Mouse (Mus musculus): ENCODE data around the gene Cryaa.

The Cryaa gene

GRCm38 (mm10) chr17:31710455-31710854, 32.8 kb downstream of the Cryaa start:
- no peak for DNase-seq (ENCODE audit: low spot score)

DNA sequence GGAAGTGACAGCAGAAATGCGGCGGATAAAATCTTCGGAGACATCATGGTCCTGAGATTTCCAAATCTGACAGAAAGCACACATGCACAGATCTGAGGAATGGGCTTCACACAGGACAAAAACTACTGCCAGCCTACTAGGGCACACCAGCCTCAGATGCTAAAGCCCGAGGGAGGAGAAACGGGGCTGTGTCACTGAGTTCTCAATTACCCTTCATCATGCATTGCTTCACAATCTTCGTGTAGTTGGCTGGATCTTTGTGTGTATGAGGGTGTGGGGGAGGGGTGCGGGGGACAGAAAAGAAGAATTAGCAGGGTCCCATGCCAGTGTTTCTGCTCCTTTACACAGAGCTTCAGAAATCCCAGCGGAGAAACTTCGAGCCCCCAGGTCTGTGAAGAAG, 36.1 kb downstream of the Cryaa start:
- DNase-seq (ENCODE audit: low spot score): no peak

DNA sequence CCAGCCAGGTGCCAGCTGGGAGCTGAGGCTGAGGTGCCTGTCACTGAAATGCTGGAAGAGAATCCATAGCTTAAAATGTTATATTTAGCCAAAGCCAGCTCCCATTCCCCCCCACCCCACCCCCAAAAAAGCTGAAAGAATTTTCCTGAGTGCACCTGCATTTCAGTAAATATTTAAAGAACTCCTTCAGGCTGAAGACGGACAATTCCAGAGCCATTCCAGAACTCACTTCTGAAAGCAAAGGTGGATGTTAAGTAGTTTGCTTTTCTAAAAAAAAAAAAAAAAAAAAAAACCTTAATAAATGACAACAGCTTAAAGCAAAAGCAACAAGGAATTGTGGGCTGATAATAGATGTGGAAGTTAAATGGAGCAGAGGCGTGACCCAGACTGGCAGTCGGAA, 36.5 kb downstream of the Cryaa start:
- no peak for DNase-seq (ENCODE audit: low spot score)

GRCm38 (mm10) chr17:31715006-31715405, 37.4 kb downstream of the Cryaa start:
- DNase-seq (ENCODE audit: low spot score): no peak

DNA sequence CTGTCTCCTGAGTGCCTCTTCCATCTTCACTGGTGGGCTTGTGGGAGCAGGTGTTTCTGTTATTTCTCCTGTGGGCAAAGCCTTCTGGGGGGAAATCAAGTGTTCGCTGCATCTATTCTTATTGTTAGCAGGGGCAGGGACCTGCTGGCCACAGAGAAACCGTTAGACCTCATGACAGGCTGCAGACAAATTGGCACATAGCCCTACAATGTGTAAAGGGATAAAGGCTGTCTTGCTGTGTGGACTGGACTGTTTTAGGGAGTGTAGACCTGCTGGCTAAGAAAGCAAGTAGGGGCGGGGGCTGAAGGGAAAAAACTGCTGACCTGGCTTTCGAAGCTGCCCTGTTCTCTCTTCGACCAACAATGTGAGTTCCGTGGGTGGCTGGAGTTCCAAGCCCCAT, 44.0 kb downstream of the Cryaa start:
- no peak for DNase-seq (ENCODE audit: low spot score)

DNA sequence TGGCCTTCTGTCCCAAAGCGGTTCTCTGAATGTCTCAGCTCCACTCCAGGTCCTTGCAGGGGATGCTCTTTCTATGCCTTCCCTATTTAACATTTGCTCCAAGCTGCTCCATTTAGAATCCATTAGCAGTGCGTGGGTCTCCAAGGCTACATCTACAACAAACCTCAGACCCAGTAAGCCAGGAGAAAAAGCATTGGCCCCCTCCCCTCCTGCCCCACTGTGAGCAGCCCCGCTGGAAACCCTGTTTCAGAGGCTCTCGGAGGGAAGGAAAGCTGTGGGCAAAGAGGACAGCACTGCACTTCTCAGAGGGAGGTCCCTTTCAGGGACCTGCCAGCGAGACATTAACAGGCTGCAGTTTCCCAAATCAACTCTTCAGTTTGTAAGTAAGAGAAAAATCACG, 47.8 kb downstream of the Cryaa start:
- no peak for DNase-seq (ENCODE audit: low spot score)

- DNase-seq (ENCODE audit: low spot score): no peak
Measured at GRCm38 (mm10) chr17:31726216-31726615, 48.6 kb downstream of the Cryaa start.

- no peak for DNase-seq (ENCODE audit: low spot score)
Measured at GRCm38 (mm10) chr17:31727230-31727629, 49.6 kb downstream of the Cryaa start.

- DNase-seq (ENCODE audit: low spot score): no peak
Measured at GRCm38 (mm10) chr17:31728043-31728442, 50.4 kb downstream of the Cryaa start.

- DNase-seq (ENCODE audit: low spot score): no peak
Measured at GRCm38 (mm10) chr17:31728968-31729501, 51.4 kb downstream of the Cryaa start.

- DNase-seq (ENCODE audit: low spot score): no peak
Measured at GRCm38 (mm10) chr17:31731038-31731437, 53.4 kb downstream of the Cryaa start.

Measured in c-Kit-positive CD71-positive TER-119-positive erythroid progenitor cells, embryonic 14.5 days (primary cell).